Mouse (Mus musculus) forebrain, embryonic 10.5 days (tissue): ENCODE measurements around the gene Prpf3. TPM values are rescaled to one million over a fixed set of nuclear protein-coding genes. Genes with fewer than 3 reads are reported as not detected.

Experiments used
- DNase-seq: peaks from one replicate; pipeline ENCODE4 v3.0.0-alpha.2; 2017; ENCODE audit warnings: low spot score; ENCODE audit errors: extremely low spot score
- H3K27ac ChIP-seq: fragments of 300-500 bp; sonication (generic); 2 replicates; pipeline ENCODE4 v1.5.1; 2016; ENCODE audit warnings: mild to moderate bottlenecking
- H3K27me3 ChIP-seq: fragments of 300-500 bp; sonication (generic); 2 replicates; pipeline ENCODE4 v1.6.1; 2016; ENCODE audit warnings: mild to moderate bottlenecking; ENCODE audit not compliant: poor library complexity, severe bottlenecking
- H3K36me3 ChIP-seq: fragments of 300-500 bp; sonication (generic); replicated peaks from 2 replicates; pipeline ENCODE4 v1.6.1; 2016; ENCODE audit warnings: mild to moderate bottlenecking, moderate library complexity
- H3K4me1 ChIP-seq: fragments of 300-500 bp; sonication (generic); 2 replicates; pipeline ENCODE4 v1.6.1; 2016
- H3K4me3 ChIP-seq: fragments of 300-500 bp; sonication (generic); 2 replicates; pipeline ENCODE4 v1.5.1; 2016; ENCODE audit warnings: mild to moderate bottlenecking, moderate library complexity
- H3K9me3 ChIP-seq: fragments of 300-500 bp; sonication (generic); 2 replicates; pipeline ENCODE4 v1.6.1; 2016; ENCODE audit warnings: mild to moderate bottlenecking, moderate library complexity
- WGBS: fragments of 180-500 bp; shearing (Covaris S2); methylation state at CpG from one replicate; pipeline ENCODE4 v1.1.7; 2016; 5-methylcytosine and 5-hydroxymethylcytosine counted together
- polyA plus RNA-seq: library from polyadenylated mRNA; unstranded; fragments of >200 nt; fragmentation: Nextera tagmentation; extraction: Ambion mirVana; gene quantifications from 2 replicates; pipeline ENCODE4 v1.2.1, GENCODE M21; 2016

The Prpf3 gene
- polyA plus RNA-seq, 1 experiment from 2014 or later = 71.3 TPM

- Histone ChIP-seq H3K27me3 (no peaks in the 10 kb centered on the region), H3K36me3 (peaks cover 60% of the 10 kb centered on the region), H3K9me3 (no peaks in the 10 kb centered on the region), H3K4me1 (no peaks in the 10 kb centered on the region), H3K4me3 (no peak overlapping the region), H3K27ac (no peak overlapping the region)
- no peak for DNase-seq
- WGBS = 95% methylated on average over 4 of the region's 4 CpGs
Observed at GRCm38 (mm10) chr3:95803851-95804250, 51.8 kb downstream of the Prpf3 start.

- peaks cover 4% of the 10 kb centered on the region for H3K4me1 ChIP-seq
- H3K27ac ChIP-seq = no peak overlapping the region
- no peak overlapping the region for H3K4me3 ChIP-seq
- DNase-seq = no peak
- H3K27me3 ChIP-seq = no peaks in the 10 kb centered on the region
- H3K9me3 ChIP-seq = no peaks in the 10 kb centered on the region
- H3K36me3 ChIP-seq = peaks cover 32% of the 10 kb centered on the region
- 89% methylated on average over 4 of the region's 4 CpGs for WGBS
Observed at GRCm38 (mm10) chr3:95798756-95799155, 56.9 kb downstream of the Prpf3 start.

GRCm38 (mm10) chr3:95794299-95794698 lies 61.4 kb downstream of the Prpf3 start:
- Histone ChIP-seq H3K27ac (no peak overlapping the region), H3K9me3 (no peaks in the 10 kb centered on the region), H3K27me3 (no peaks in the 10 kb centered on the region), H3K4me1 (peaks cover 13% of the 10 kb centered on the region), H3K36me3 (peaks cover 5% of the 10 kb centered on the region; the same call in 1 of the 2 replicates), H3K4me3 (no peak overlapping the region)
- 89% methylated on average over 1 of the region's 1 CpGs for WGBS
- DNase-seq = no peak

GRCm38 (mm10) chr3:95793662-95794061 lies 62.0 kb downstream of the Prpf3 start:
- Histone ChIP-seq H3K9me3 (no peaks in the 10 kb centered on the region), H3K4me3 (no peak overlapping the region), H3K4me1 (peaks cover 13% of the 10 kb centered on the region), H3K27ac (no peak overlapping the region), H3K36me3 (peaks cover 10% of the 10 kb centered on the region), H3K27me3 (no peaks in the 10 kb centered on the region)
- no peak for DNase-seq
- WGBS = 70% methylated on average over 2 of the region's 2 CpGs

- Histone ChIP-seq H3K4me3 (no peak overlapping the region), H3K27me3 (no peaks in the 10 kb centered on the region), H3K27ac (no peak overlapping the region), H3K4me1 (no peaks in the 10 kb centered on the region), H3K9me3 (no peaks in the 10 kb centered on the region), H3K36me3 (peaks cover 87% of the 10 kb centered on the region)
- no peak for DNase-seq
- 90% methylated on average over 4 of the region's 4 CpGs for WGBS
Observed at GRCm38 (mm10) chr3:95785501-95785900, 70.2 kb downstream of the Prpf3 start.

Other genes starting within 250 kb of the Prpf3 start
- 85.8 and 86.5 TPM in 2 replicates for gene Ensa, start 230.9 kb downstream of the Prpf3 start, polyA plus RNA-seq
- gene Mcl1, start 197.1 kb downstream of the Prpf3 start, polyA plus RNA-seq = 42.1 and 42.9 TPM in 2 replicates
- 0.84 and 1.6 TPM in 2 replicates for gene Adamtsl4, start 168.0 kb downstream of the Prpf3 start, polyA plus RNA-seq
- gene Ecm1, start 116.3 kb downstream of the Prpf3 start, polyA plus RNA-seq = 11.1 and 12.4 TPM in 2 replicates
- 76.5 and 76.9 TPM in 2 replicates for gene Tars2, start 95.7 kb downstream of the Prpf3 start, polyA plus RNA-seq
- gene Rprd2, start 37.0 kb downstream of the Prpf3 start, polyA plus RNA-seq = 21.1 and 22.3 TPM in 2 replicates
- 353 TPM in 2 replicates for gene Mrps21, start 15.6 kb upstream of the Prpf3 start, polyA plus RNA-seq
- 9.1 and 11.8 TPM in 2 replicates for gene Ciart, start 26.4 kb upstream of the Prpf3 start, polyA plus RNA-seq
- 7.2 and 7.6 TPM in 2 replicates for gene BC028528, start 36.1 kb upstream of the Prpf3 start, polyA plus RNA-seq
- gene Aph1a, start 38.1 kb upstream of the Prpf3 start, polyA plus RNA-seq = 28.7 and 29.2 TPM in 2 replicates
- gene Car14, start 48.8 kb upstream of the Prpf3 start, polyA plus RNA-seq = 98.8 and 119 TPM in 2 replicates
- gene Anp32e, start 73.4 kb upstream of the Prpf3 start, polyA plus RNA-seq = 421 and 423 TPM in 2 replicates
- 66.0 and 69.1 TPM in 2 replicates for gene Plekho1, start 140.1 kb upstream of the Prpf3 start, polyA plus RNA-seq
- 24.1 and 28.0 TPM in 2 replicates for gene Vps45, start 202.6 kb upstream of the Prpf3 start, polyA plus RNA-seq
- gene Otud7b, start 248.6 kb upstream of the Prpf3 start, polyA plus RNA-seq = 14.1 and 20.8 TPM in 2 replicates